Mouse (Mus musculus) liver, embryonic 14.5 days (tissue): ENCODE results near the gene Stx2.

Experiments
- CTCF ChIP-seq: IDR thresholded peaks from 2 replicates; pipeline ENCODE4 v1.5.1; 2016; ENCODE audit warnings: antibody characterized with exemption, low read depth, control low read depth
- EP300 ChIP-seq: IDR thresholded peaks from 2 replicates; pipeline ENCODE4 v1.6.1; 2016; ENCODE audit warnings: antibody characterized with exemption, low read depth

- TF ChIP-seq CTCF = no peak
- no peak for TF ChIP-seq EP300
Observed at GRCm38 (mm10) chr5:128984536-128984935, 23.8 kb downstream of the Stx2 start.
